Mouse (Mus musculus) embryonic facial prominence, embryonic 13.5 days (tissue): ENCODE measurements around the gene Brd3. TPM values are rescaled to one million over a fixed set of nuclear protein-coding genes. Genes with fewer than 3 reads are reported as not detected.

Experiments used
- ATAC-seq: fragments of 200-750 bp; cut with Nextera tagmentation; 2 replicates; pipeline ENCODE4 v1.8.0; 2017; ENCODE audit warnings: low read depth; ENCODE audit not compliant: insufficient number of reproducible peaks, insufficient read depth, low FRiP score, low TSS enrichment
- H3K27ac ChIP-seq: fragments of 300-500 bp; sonication (generic); 2 replicates; pipeline ENCODE4 v1.5.1; 2015; ENCODE audit warnings: moderate library complexity, mild to moderate bottlenecking, inconsistent platforms
- H3K27me3 ChIP-seq: fragments of 300-500 bp; sonication (generic); 2 replicates; pipeline ENCODE4 v1.6.1; 2015; ENCODE audit warnings: mild to moderate bottlenecking, inconsistent platforms
- H3K36me3 ChIP-seq: fragments of 300-500 bp; sonication (generic); 2 replicates; pipeline ENCODE4 v1.6.1; 2015; ENCODE audit warnings: mild to moderate bottlenecking, inconsistent platforms
- H3K4me1 ChIP-seq: fragments of 300-500 bp; sonication (generic); 2 replicates; pipeline ENCODE4 v1.6.1; 2015; ENCODE audit warnings: inconsistent platforms
- H3K4me2 ChIP-seq: fragments of 300-500 bp; sonication (generic); 2 replicates; pipeline ENCODE4 v1.6.1; 2015; ENCODE audit warnings: moderate library complexity, mild to moderate bottlenecking, inconsistent platforms
- H3K4me3 ChIP-seq: fragments of 300-500 bp; sonication (generic); 2 replicates; pipeline ENCODE4 v1.5.1; 2015; ENCODE audit warnings: mild to moderate bottlenecking, inconsistent platforms
- H3K9ac ChIP-seq: fragments of 300-500 bp; sonication (generic); 2 replicates; pipeline ENCODE4 v1.6.1; 2015; ENCODE audit warnings: mild to moderate bottlenecking, inconsistent platforms
- H3K9me3 ChIP-seq: fragments of 300-500 bp; sonication (generic); 2 replicates; pipeline ENCODE4 v1.6.1; 2016; ENCODE audit warnings: inconsistent platforms
- WGBS: fragments of 180-500 bp; shearing (Covaris S2); methylation state at CpG from one replicate; pipeline ENCODE4 v1.1.7; 2015; ENCODE audit warnings: mixed read lengths; 5-methylcytosine and 5-hydroxymethylcytosine counted together
- polyA plus RNA-seq: library from polyadenylated mRNA; unstranded; fragments of >200 nt; fragmentation: Nextera tagmentation; extraction: Ambion mirVana; gene quantifications from 2 replicates; pipeline ENCODE4 v1.2.1, GENCODE M21; 2015

Brd3 gene
- polyA plus RNA-seq, 1 experiment from 2014 or later, result 138 TPM

DNA sequence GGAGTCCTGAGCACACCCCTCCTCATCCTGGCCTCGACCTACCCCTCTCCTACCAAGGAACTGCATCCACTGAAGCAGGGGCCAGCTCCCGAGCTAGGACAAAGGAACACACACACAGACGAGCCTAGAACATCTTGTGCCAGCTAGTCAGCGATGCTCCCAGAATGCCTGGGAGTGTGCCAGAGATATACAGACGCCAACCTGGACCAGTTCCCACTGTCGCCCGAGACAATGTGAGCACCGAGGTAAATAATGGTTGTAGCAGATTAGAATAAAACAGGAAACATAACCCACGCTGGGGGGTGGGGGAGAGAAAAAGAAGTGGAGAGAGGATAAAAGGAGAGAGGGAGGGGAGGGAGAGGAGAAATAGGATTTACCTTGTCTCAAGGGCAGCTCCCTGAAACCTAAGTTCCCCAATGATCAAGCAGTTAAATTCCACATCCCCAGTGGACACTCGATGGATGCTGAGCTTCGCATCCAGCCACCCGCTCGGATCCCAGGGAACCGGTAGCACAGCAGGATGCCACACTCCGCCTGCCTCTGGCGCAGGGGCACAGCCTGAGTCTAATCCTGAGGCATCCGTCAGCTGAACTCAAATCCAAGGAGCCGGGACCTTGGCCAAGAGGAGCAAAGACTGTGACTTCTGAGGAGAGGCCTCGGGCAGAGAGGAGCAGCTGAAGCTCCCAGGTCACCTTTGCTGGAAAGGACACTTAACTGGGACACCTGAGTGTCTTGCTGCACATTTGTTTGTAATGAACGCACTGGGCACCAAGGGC is 86.0 kb downstream of the Brd3 start:
- peaks cover 58% of the 10 kb centered on the region for H3K4me1 ChIP-seq
- H3K4me2 ChIP-seq, result no peak overlapping the region
- WGBS, result 70% methylated on average over 20 of the region's 20 CpGs
- H3K27me3 ChIP-seq, result no peaks in the 10 kb centered on the region
- no peaks in the 10 kb centered on the region for H3K9me3 ChIP-seq
- no peaks in the 10 kb centered on the region for H3K36me3 ChIP-seq
- H3K9ac ChIP-seq, result no peak overlapping the region
- H3K27ac ChIP-seq, result no peak overlapping the region
- ATAC-seq, result no peak
- H3K4me3 ChIP-seq, result no peak overlapping the region

GRCm38 (mm10) chr2:27418577-27419070 is 88.8 kb downstream of the Brd3 start:
- Histone ChIP-seq H3K4me1 (peaks cover 67% of the 10 kb centered on the region), H3K27me3 (no peaks in the 10 kb centered on the region), H3K4me3 (no peak overlapping the region), H3K9ac (0 out of 2 replicates have a peak overlapping the region, but pooled peaks have one; percentile 6), H3K4me2 (no peak overlapping the region), H3K9me3 (no peaks in the 10 kb centered on the region), H3K27ac (peak overlapping the region; percentile 16; the same call in 1 of the 2 replicates), H3K36me3 (no peaks in the 10 kb centered on the region)
- 45% methylated on average over 6 of the region's 6 CpGs for WGBS
- no peak for ATAC-seq

DNA sequence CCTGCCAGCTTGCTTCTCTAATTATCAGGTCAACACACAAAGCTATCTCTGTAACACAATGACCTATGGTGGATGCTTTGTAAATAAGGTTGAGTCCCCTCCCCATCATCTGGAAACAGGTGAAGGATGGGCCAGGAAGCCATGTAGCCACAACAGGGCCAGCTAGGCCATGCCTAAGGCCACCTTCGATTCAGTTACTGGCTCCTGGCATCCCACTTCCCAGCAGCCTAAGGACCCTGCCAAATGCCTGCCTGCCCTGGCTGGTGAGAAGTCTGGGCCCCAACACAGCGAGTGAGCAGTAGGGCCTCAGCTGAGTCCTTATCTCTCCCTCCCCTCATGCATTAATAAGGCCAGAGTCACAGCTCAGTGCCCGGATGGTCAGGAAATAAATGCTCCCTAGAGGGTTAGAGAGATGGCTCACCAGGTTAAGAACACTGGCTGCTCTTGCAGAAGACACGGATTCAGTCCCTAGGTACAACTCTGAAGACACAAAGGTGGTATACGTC is 89.8 kb downstream of the Brd3 start:
- WGBS, result 60% methylated on average over 5 of the region's 5 CpGs
- Histone ChIP-seq H3K4me1 (peaks cover 65% of the 10 kb centered on the region), H3K9ac (no peak overlapping the region), H3K27me3 (no peaks in the 10 kb centered on the region), H3K4me3 (no peak overlapping the region), H3K4me2 (no peak overlapping the region), H3K36me3 (no peaks in the 10 kb centered on the region), H3K27ac (no peak overlapping the region), H3K9me3 (no peaks in the 10 kb centered on the region)
- ATAC-seq, result no peak

DNA sequence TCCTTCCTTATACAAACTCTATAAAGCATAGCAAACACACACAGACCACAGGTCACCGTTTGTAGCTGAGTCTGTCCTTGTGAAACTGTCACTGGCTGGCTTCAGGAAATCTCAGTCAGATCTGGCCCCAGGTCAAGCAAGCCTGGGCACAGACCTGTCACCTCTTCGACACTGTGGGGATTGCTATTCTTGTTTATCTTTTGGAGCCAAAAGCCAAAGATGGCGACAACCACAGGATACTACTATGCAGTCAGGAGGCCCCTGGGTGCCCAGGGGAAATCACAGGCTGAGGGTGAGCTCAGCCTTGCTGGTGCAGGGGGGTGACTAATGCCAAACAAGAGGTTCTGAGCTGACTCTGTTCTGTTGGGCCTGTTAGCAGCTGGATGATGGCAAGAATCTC is 91.0 kb downstream of the Brd3 start:
- Histone ChIP-seq H3K27ac (no peak overlapping the region), H3K4me3 (no peak overlapping the region), H3K4me2 (no peak overlapping the region), H3K9ac (peak overlapping the region; percentile 36; the same call in 1 of the 2 replicates), H3K27me3 (no peaks in the 10 kb centered on the region), H3K4me1 (peaks cover 71% of the 10 kb centered on the region), H3K9me3 (no peaks in the 10 kb centered on the region), H3K36me3 (no peaks in the 10 kb centered on the region)
- WGBS, result 31% methylated on average over 3 of the region's 3 CpGs
- ATAC-seq, result no peak

GRCm38 (mm10) chr2:27415060-27415783 is 92.2 kb downstream of the Brd3 start:
- Histone ChIP-seq H3K27ac (no peak overlapping the region), H3K4me3 (no peak overlapping the region)

GRCm38 (mm10) chr2:27413936-27414657 is 93.4 kb downstream of the Brd3 start:
- Histone ChIP-seq H3K4me3 (no peak overlapping the region), H3K27me3 (no peaks in the 10 kb centered on the region), H3K36me3 (no peaks in the 10 kb centered on the region), H3K9ac (no peak overlapping the region; the same call in 1 of the 2 replicates), H3K4me1 (peaks cover 78% of the 10 kb centered on the region), H3K4me2 (no peak overlapping the region), H3K27ac (no peak overlapping the region), H3K9me3 (no peaks in the 10 kb centered on the region)
- 0 out of 2 replicates have a peak, but pooled peaks have one; percentile 48 for ATAC-seq
- WGBS, result 24% methylated on average over 16 of the region's 16 CpGs

More at GRCm38 (mm10) chr2:27415060-27415783, 92.2 kb downstream of the Brd3 start:
- Histone ChIP-seq H3K9ac (no peak overlapping the region), H3K4me1 (peaks cover 75% of the 10 kb centered on the region), H3K4me2 (no peak overlapping the region), H3K27me3 (no peaks in the 10 kb centered on the region), H3K9me3 (no peaks in the 10 kb centered on the region), H3K36me3 (no peaks in the 10 kb centered on the region)
- no peak for ATAC-seq
- 65% methylated on average over 11 of the region's 11 CpGs for WGBS

GRCm38 (mm10) chr2:27413582-27413935 is 93.9 kb downstream of the Brd3 start:
- Histone ChIP-seq H3K27ac (no peak overlapping the region), H3K4me2 (no peak overlapping the region), H3K4me3 (no peak overlapping the region), H3K9me3 (no peaks in the 10 kb centered on the region), H3K27me3 (no peaks in the 10 kb centered on the region), H3K36me3 (no peaks in the 10 kb centered on the region), H3K4me1 (peaks cover 73% of the 10 kb centered on the region), H3K9ac (no peak overlapping the region)
- 43% methylated on average over 2 of the region's 2 CpGs for WGBS
- no peak for ATAC-seq

- peak overlapping the region; percentile 34 for H3K4me2 ChIP-seq
- H3K4me3 ChIP-seq, result peak overlapping the region; percentile 13; the same call in 1 of the 2 replicates
- ATAC-seq, result no peak
- no peaks in the 10 kb centered on the region for H3K9me3 ChIP-seq
- WGBS, result 10% methylated on average over 7 of the region's 7 CpGs
- H3K27me3 ChIP-seq, result no peaks in the 10 kb centered on the region
- peak overlapping the region; percentile 84 for H3K27ac ChIP-seq
- no peaks in the 10 kb centered on the region for H3K36me3 ChIP-seq
- H3K4me1 ChIP-seq, result peaks cover 68% of the 10 kb centered on the region
- 0 out of 2 replicates have a peak overlapping the region, but pooled peaks have one; percentile 36 for H3K9ac ChIP-seq
Observed at GRCm38 (mm10) chr2:27412245-27412800, 95.1 kb downstream of the Brd3 start.

DNA sequence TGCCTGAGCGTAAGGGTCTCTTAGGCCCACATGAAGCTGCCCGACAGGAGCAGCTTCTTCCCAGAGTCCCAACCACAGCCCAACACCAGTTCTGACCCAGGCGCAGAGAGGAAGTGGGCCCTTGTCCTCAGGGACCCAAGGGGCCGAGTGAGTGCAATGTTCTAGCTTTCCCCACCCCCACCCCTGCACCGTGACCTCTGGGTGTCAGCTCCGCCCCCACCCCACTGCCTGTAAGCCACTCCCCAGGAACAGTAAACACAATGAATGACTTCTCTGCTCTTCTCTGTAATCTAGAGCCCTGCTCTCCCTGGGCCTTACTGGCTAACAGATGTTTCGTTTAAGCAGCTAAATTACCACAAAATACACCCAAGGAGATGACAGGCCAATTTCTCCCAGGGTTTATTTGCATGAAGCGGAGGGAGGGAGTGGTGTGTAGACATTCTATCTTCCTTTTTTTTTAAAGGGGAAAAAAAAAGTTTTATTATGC is 95.7 kb downstream of the Brd3 start:
- H3K27me3 ChIP-seq, result no peaks in the 10 kb centered on the region
- H3K9ac ChIP-seq, result peak overlapping the region; percentile 27; the same call in 1 of the 2 replicates
- 10% methylated on average over 8 of the region's 8 CpGs for WGBS
- H3K27ac ChIP-seq, result peak overlapping the region; percentile 84
- no peaks in the 10 kb centered on the region for H3K36me3 ChIP-seq
- peak overlapping the region; percentile 34 for H3K4me2 ChIP-seq
- H3K9me3 ChIP-seq, result no peaks in the 10 kb centered on the region
- no peak for ATAC-seq
- H3K4me3 ChIP-seq, result no peak overlapping the region
- peaks cover 68% of the 10 kb centered on the region for H3K4me1 ChIP-seq

GRCm38 (mm10) chr2:27410518-27411140 is 96.8 kb downstream of the Brd3 start:
- Histone ChIP-seq H3K36me3 (no peaks in the 10 kb centered on the region), H3K9ac (no peak overlapping the region), H3K4me1 (peaks cover 59% of the 10 kb centered on the region), H3K9me3 (no peaks in the 10 kb centered on the region), H3K27ac (no peak overlapping the region), H3K27me3 (no peaks in the 10 kb centered on the region), H3K4me2 (no peak overlapping the region), H3K4me3 (no peak overlapping the region)
- ATAC-seq, result no peak
- WGBS, result 82% methylated on average over 6 of the region's 6 CpGs
